Mouse (Mus musculus) mouse trophoblast stem cell (cell line): ENCODE results near the gene Tbc1d14.

Source experiments
- in situ Hi-C, 2 experiments: fragments of 300-500 bp; cut with MseI, MboI; formaldehyde crosslinking; loops; 2 replicates in 1 of 2; 3 replicates in 1 of 2; pipeline ENCODE4 v1.15.1; 2025

Gene Tbc1d14

GRCm38 (mm10) chr5:36593176-36593575 lies at the start of gene Tbc1d14:
Gene Tbc1d14 (minus strand): TSS chr5:36593276.
- in situ Hi-C loops: no loop called here

GRCm38 (mm10) chr5:36625612-36626011 lies 32.5 kb upstream of the Tbc1d14 start:
- in situ Hi-C loops: no loop called here

DNA sequence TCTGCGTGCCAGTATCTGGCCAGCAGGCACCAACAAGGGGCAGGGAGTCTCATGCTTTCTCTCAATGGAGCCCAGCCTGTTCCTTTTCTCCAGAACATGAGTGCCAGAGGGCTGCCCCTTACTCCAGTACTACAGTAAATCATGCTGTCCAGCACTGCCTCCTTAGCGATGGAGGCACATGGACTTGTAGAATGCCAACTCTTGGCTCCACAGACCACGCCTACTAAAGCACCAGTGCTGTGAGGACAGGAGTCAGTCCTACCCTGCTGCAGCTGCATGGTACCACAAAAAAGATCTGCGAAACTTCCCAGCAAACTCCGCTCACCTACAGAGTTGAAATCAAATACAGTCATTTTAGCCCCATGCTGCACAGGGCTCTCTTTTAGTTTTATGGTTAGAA lies 30.6 kb upstream of the Tbc1d14 start:
- in situ Hi-C loops: no loop called here

- in situ Hi-C loops: no loop called here
These were observed 28.0 kb upstream of the Tbc1d14 start for GRCm38 (mm10) chr5:36621058-36621449.

GRCm38 (mm10) chr5:36620409-36621057 lies 27.5 kb upstream of the Tbc1d14 start:
- in situ Hi-C loops: no loop called here

DNA sequence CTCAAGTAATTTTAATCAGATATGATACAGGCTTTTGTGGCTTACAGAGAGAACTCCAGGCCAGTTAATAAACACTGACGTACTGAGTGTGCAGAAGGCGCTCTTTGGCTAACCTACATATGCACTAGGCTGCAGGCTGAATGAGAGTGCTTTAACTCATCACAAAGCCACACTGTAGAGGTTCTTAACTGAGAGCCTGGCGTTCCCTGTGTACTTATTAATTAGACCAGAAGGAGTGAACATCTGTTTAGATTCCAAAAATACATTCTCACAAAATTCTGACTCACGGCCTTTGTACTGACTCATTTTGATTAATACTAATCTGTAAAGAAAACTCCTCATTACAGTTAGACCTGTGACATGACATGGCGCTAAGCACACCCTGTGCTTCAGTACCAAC lies 25.8 kb upstream of the Tbc1d14 start:
- in situ Hi-C loops: no loop called here

GRCm38 (mm10) chr5:36618356-36618755 lies 25.3 kb upstream of the Tbc1d14 start:
- in situ Hi-C loops: no loop called here

DNA sequence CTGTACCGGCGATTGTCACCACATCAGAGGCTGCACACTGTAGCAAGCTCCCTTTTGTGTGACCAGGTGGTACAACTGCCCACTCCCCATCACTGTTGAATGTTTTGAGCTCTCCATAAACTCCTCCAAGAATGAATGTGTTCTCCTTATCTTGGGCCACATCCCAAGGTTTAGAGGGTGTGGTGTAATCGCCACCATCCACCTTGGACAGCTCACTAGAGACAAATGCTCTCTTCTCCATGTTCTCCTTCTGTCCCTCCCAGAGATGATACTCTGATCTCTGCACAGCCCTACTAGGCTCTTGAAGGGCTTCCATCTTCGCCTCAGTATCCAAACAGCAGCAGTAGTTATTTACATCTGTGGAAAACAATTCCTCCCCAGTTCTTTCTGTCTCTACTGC lies 21.0 kb upstream of the Tbc1d14 start:
- in situ Hi-C loops: no loop called here

DNA sequence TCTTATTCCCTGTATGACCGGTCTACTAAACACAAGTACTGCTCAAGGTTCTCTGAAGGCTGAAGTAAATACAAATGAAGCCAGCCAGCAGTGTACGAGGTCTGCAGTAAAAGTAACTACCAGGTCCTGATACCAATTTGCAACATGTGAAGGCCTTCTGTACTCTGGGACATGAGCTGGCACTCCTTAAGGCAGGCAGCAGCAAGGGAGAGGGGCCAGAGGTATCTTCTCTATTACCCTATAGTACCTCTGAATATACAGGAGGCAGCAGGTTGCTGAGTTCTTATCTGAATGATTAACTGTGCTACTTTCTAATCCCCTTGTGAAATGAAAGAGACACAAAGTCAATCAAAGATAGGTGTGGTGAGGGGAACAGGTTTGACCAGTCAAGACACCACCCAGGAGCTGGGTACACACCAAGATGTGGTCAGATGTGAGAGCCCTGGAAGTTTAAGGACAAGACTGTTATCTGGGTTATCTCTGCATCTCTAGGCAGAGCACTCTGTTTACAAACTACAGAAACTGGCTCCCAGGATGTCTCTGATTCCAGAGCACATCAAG lies 15.9 kb upstream of the Tbc1d14 start:
- in situ Hi-C loops: no loop called here

GRCm38 (mm10) chr5:36603031-36603430 lies 10.0 kb upstream of the Tbc1d14 start:
- in situ Hi-C loops: loop anchor here in 1 of 2 experiments (5.0 kb wide), 1 partner anchor 139 kb away; no protein-coding TSS in a partner anchor

- in situ Hi-C loops: loop anchor here in 1 of 2 experiments (5.0 kb wide), 1 partner anchor 140 kb away; no protein-coding TSS in a partner anchor
These were observed 9.0 kb upstream of the Tbc1d14 start for GRCm38 (mm10) chr5:36602028-36602427.

DNA sequence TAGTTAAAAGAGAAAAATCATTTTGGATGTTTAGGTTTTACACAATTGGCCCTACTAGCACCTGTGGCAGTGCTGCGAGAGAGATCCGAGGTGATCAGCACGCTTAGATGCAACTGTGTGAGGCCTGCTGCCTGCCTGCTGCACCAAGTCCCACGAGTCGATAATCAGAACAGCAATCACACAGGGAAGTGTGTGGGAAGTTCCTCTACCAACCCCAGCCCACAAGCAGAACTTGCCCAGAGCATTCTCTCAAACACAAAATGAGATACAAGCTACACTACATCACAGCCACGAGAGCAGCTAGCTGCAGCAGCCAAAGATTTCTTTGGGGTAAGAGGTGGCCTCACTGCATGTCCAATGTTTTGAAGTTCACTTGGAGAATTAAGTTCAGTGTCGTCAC lies 8.4 kb upstream of the Tbc1d14 start:
- in situ Hi-C loops: loop anchor here in 1 of 2 experiments (5.0 kb wide), 1 partner anchor 141 kb away; no protein-coding TSS in a partner anchor

- in situ Hi-C loops: no loop called here
These were observed 5.8 kb upstream of the Tbc1d14 start for GRCm38 (mm10) chr5:36598883-36599282.

DNA sequence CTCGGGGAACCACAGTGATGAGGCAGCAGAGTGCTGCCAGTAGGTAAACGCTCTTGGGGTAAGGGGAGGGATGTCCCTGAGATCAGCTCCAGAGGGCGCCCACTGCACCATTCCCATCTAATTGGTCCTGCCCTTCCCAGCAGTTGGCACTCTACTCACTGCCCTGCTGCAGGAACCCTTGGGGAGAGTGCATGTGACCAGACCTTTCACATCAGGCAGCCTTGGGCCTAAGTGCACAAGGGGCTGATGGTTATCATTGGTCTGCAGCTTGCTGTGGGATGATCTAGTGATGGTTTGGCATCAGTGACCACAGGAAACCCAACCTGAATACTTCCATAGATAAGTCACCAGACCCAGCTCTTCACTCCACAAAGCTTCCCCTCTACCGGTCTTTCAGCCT lies 4.6 kb upstream of the Tbc1d14 start:
- in situ Hi-C loops: no loop called here

DNA sequence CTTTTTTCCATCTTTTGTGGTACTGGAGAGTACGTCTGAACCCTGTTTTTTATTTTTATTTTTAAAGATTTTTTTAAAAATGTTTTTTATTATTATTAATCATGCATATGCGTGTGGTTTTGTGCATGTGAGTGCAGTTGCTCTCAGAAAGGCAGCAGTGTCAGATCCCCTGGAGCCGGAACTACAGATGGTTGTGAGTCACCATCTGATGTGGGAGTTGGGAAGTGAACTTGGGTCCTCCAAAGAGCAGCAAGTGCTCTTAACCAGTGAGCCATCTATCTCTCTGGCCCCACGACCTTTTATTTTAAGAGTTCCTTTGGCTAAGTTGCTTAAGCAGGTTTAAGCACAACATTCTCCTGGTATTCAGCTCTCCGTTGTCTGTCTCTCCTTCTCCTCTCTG lies 3.1 kb upstream of the Tbc1d14 start:
- in situ Hi-C loops: no loop called here

GRCm38 (mm10) chr5:36595115-36595514 lies 2.0 kb upstream of the Tbc1d14 start:
- in situ Hi-C loops: no loop called here

GRCm38 (mm10) chr5:36594344-36594743 lies 1.3 kb upstream of the Tbc1d14 start:
- in situ Hi-C loops: no loop called here

DNA sequence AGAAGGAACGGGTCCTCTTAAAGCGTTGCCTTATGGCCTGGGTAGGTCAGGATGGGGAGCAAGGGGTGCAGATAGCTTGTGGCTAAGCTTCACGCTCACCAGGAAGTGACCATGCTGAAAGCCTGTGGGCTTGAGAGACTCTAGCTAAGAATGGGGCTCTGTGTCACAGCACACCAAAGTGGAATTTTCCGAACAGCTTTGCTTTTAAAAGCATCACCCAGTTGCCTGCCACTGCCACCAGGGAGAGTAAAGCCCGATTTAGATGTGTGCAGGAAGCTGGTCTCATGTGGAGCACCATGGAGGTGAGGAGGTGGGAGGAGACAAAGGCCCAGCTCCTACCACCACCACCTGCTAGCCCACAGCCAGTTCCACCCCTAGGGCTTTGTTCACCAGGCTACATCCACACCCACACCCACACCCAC lies 2.6 kb downstream of the Tbc1d14 start:
- in situ Hi-C loops: no loop called here

- in situ Hi-C loops: loop anchor here (5.0 to 10.0 kb wide), 2 partner anchors 52 to 161 kb away; partner anchors contain the start of gene Bloc1s4 (in 1 of the 2)
These were observed 8.8 kb downstream of the Tbc1d14 start for GRCm38 (mm10) chr5:36584299-36584698.

DNA sequence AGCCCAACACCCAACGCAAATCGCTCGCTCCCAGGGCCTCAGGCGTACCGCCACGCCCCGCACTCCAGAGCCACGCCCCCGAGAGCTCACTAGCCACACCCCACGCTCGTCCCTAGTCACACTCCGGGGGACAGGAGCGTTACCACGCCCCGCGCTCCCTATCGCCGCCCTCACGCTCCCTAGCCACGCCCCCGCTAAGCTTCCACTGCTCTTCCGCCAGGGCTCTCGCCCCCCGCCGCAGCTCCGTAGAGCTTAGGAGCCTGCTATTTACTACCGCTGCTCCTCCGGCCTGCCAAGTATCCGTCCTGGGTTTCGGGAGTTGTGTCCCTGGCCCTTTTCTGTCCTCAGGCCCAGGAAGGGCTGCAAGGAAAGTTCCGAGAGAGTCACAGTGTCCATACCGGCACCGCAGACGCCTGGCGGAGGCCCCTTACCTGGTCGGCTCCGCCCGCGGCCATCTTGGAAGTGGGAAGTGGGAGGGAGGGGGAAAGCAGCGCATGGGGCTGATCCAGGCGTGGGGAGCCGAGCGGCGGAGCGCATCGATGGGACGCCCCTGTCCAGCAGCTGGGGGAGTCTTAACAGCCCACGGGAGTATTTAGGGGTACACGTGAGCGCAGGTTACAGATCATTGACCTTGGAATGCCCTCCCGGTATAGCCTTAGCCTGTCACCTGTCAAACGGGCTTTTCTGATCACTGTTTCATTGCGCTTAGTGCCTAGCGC lies 11.0 kb downstream of the Tbc1d14 start:
- in situ Hi-C loops: loop anchor here (5.0 to 10.0 kb wide), 2 partner anchors 50 to 163 kb away; partner anchors contain the start of gene Bloc1s4 (in 1 of the 2)

DNA sequence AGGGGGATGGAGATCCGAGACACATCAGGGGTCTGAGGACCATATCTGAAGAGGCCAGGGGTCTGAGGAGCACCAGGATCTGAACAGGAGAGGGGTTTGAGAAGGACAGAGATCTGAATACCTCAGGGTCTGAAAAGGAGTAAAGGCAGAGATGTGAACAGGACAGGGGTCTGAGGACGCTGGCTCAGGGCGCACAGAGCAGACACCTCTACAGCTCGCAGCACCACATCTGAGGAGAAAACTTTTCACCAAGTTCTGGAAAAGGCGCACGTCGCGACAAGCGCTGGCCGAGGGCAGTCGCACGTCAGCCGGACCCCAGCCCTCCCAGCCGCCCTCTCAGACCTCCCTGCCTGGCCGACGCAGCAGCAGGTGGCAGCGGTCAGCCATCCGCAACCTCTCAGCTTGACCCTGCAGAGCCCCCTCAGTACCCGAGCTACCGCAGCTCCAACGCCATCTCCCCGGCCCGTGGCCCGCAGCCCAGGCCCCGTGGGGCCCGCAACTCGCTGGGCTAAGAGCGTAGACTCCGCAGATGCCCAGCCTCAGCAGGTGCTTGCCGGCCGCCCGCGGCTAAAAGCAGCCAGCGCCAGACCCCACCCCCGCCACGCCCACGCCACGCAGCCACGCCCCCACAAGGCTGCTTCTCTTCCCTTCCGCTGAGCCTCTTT lies 11.7 kb downstream of the Tbc1d14 start:
- in situ Hi-C loops: loop anchor here (5.0 to 10.0 kb wide), 2 partner anchors 49 to 163 kb away; partner anchors contain the start of gene Bloc1s4 (in 1 of the 2)

- in situ Hi-C loops: loop anchor here (5.0 to 10.0 kb wide), 2 partner anchors 48 to 165 kb away; partner anchors contain the start of gene Bloc1s4 (in 1 of the 2)
These were observed 13.1 kb downstream of the Tbc1d14 start for GRCm38 (mm10) chr5:36579967-36580366.
